16 mouse cellular contexts compared by ENCODE assay signal in the genomic region with DNA sequence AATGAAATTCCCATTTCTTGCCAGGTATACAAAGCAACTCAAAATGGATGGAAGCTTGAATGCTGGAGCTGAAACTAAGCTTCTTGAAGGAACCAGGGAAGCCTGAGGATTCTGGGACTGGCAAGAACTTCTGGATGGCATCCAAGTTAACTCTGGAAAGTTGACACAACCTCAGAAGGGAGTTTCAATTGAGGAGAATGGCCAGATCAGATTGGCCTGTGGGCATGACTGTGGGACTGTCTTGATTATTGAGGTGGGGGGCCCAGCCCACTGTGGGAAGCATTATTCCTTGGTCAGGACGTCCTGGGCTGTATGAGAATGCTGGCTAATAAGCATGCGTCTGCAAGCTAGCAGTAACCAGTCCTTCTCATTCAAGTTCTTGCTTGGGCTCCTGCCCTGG.
"Had no signal": no experiment of that assay in that cellular context is flagged by ENCODE, and none has a peak within 500 bp of the region (broad histone marks: within the 10 kb centered on the region; RNA-seq: fewer than 3 reads in every experiment).

No protein-coding gene starts in this region.

- H3K36me3 ChIP-seq: limb, embryonic 15.5 days; lung, embryonic 15.5 days; neural tube, embryonic 15.5 days had no signal

- ATAC-seq: liver, embryonic 12.5 days had no signal

- H3K4me1 ChIP-seq: limb, embryonic 15.5 days; lung, embryonic 15.5 days had no signal

- H3K9ac ChIP-seq: limb, embryonic 15.5 days; liver, embryonic 12.5 days; lung, embryonic 15.5 days; neural tube, embryonic 15.5 days had no signal

- DNase-seq: kidney, adult 9 months; kidney, postnatal 36 days; layer of hippocampus, adult 9-11 months; layer of hippocampus, postnatal 36 days; lung, postnatal 4 days; right cerebral cortex, adult 18-20 months; right cerebral cortex, postnatal 25 days; thymus, postnatal 14 days had no signal

- H3K4me3 ChIP-seq: limb, embryonic 15.5 days; liver, embryonic 12.5 days; lung, embryonic 15.5 days; midbrain, embryonic 10.5 days; myocyte; neural tube, embryonic 15.5 days had no signal

- H3K4me2 ChIP-seq: limb, embryonic 15.5 days; liver, embryonic 12.5 days; lung, embryonic 15.5 days; neural tube, embryonic 15.5 days had no signal

- H3K27ac ChIP-seq: kidney, postnatal 0 days; limb, embryonic 15.5 days; liver, embryonic 12.5 days; lung, embryonic 15.5 days; midbrain, embryonic 10.5 days; neural tube, embryonic 15.5 days; stomach, postnatal 0 days had no signal

- H3K27me3 ChIP-seq: limb, embryonic 15.5 days; liver, embryonic 12.5 days; lung, embryonic 15.5 days; neural tube, embryonic 15.5 days had no signal

- H3K9me3 ChIP-seq: limb, embryonic 15.5 days; liver, embryonic 12.5 days; lung, embryonic 15.5 days; midbrain, embryonic 10.5 days; neural tube, embryonic 15.5 days had no signal
